Mouse (Mus musculus) thymus, postnatal 0 days (tissue): Measurements from ENCODE around the gene Evl. TPM values are rescaled to one million over a fixed set of nuclear protein-coding genes. Genes with fewer than 3 reads are reported as not detected.
"Not testable (repeated sequence)": the region's sequence is repeated elsewhere in the genome, so short reads cannot be mapped to it uniquely, and the experiment has no call there.

Experiments
- DNase-seq: peaks from one replicate; pipeline ENCODE4 v3.0.0-alpha.2; 2015; ENCODE audit warnings: low spot score
- polyA plus RNA-seq: library from polyadenylated mRNA; unstranded; fragments of >200 nt; fragmentation: Nextera tagmentation; extraction: Ambion mirVana; gene quantifications from 2 replicates; pipeline ENCODE4 v1.2.1, GENCODE M21; 2015

Gene Evl
- 69.7 and 73.8 TPM in 2 replicates for polyA plus RNA-seq

GRCm38 (mm10) chr12:108554120-108554841, at the start of gene Evl:
TSS of gene Evl (plus strand) at chr12:108554720.
- DNase-seq: peak; percentile 90

- DNase-seq: no peak
Observed at GRCm38 (mm10) chr12:108505846-108506245, 48.7 kb upstream of the Evl start.

- not testable (repeated sequence) for DNase-seq
Observed at GRCm38 (mm10) chr12:108507046-108507445, 47.5 kb upstream of the Evl start.

GRCm38 (mm10) chr12:108510571-108510970, 43.9 kb upstream of the Evl start:
- no peak for DNase-seq

GRCm38 (mm10) chr12:108511009-108511408, 43.5 kb upstream of the Evl start:
- DNase-seq: peak; percentile 21

GRCm38 (mm10) chr12:108515464-108515863, 39.1 kb upstream of the Evl start:
- no peak for DNase-seq

- no peak for DNase-seq
Observed at GRCm38 (mm10) chr12:108519374-108519773, 35.1 kb upstream of the Evl start.

GRCm38 (mm10) chr12:108529214-108529613, 25.3 kb upstream of the Evl start:
- DNase-seq: peak; percentile 69

GRCm38 (mm10) chr12:108534484-108534883, 20.0 kb upstream of the Evl start:
- no peak for DNase-seq

GRCm38 (mm10) chr12:108536461-108536860, 18.1 kb upstream of the Evl start:
- peak; percentile 36 for DNase-seq

GRCm38 (mm10) chr12:108541088-108541487, 13.4 kb upstream of the Evl start:
- peak; percentile 63 for DNase-seq

- DNase-seq: no peak
Observed at GRCm38 (mm10) chr12:108546508-108547153, 7.9 kb upstream of the Evl start.

GRCm38 (mm10) chr12:108547251-108547875, 7.2 kb upstream of the Evl start:
- DNase-seq: no peak

GRCm38 (mm10) chr12:108551731-108552130, 2.8 kb upstream of the Evl start:
- no peak for DNase-seq

- no peak for DNase-seq
Observed at GRCm38 (mm10) chr12:108553079-108553478, 1.4 kb upstream of the Evl start.

GRCm38 (mm10) chr12:108554861-108555556, 489 bp downstream of the Evl start:
- DNase-seq: no peak

GRCm38 (mm10) chr12:108558194-108558593, 3.7 kb downstream of the Evl start:
- no peak for DNase-seq

GRCm38 (mm10) chr12:108563238-108563637, 8.7 kb downstream of the Evl start:
- DNase-seq: peak; percentile 49

GRCm38 (mm10) chr12:108564910-108565506, 10.5 kb downstream of the Evl start:
- no peak for DNase-seq

- no peak for DNase-seq
Observed at GRCm38 (mm10) chr12:108579156-108579871, 24.8 kb downstream of the Evl start.

GRCm38 (mm10) chr12:108583775-108584174, 29.3 kb downstream of the Evl start:
- no peak for DNase-seq
